Mouse (Mus musculus): ENCODE results near the gene Tm9sf3. TPM values are rescaled to one million over a fixed set of nuclear protein-coding genes. Genes with fewer than 3 reads are reported as not detected.

Gene Tm9sf3
- total RNA-seq (2012; rRNA removed) (114 and 118 TPM in 2 replicates), polyA plus RNA-seq (2012; ENCODE audit: insufficient read depth in 1 of 2, insufficient read length in 2 of 2, low read depth in 1 of 2, low replicate concordance in 2 of 2, missing spikeins in 1 of 2) (100 to 1,000 TPM in 1 of 2 experiments, 10 to 100 TPM in 1; 34.3 to 103 TPM)

DNA sequence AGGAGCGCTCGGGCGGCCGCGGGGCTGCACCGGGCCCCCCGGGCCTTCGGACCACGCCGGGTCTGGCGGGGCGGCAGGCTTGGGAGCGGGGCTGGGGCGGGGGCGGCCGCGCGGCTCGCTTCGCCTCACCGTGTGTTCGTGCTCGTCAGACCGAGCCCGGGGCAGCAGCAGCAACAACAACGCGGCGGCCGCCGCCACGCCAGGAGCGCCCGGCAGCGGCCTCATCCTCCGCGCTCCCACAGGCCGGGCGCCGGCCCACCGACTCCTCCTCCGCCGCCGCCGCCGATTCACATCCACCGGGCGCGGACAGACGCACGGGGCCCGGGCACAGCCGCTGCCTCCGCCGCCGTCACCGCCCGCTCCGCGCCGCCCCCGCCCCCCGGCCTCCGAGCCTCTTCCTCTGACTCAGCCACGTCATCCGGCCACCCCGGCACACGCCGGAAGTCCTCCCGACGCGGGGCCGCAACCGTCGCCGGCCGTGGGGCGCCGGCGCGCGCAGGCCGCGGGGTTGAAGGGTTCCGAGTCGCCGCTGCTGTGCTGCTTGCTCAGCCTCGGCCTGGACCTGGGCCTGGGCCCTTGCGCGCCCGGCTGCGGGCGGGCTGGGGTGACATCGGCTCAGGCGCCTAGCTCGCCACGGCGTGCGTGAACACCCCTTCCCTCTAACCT, at the start of gene Tm9sf3:
Tm9sf3 (minus strand) TSS at position 368 of the 666 bp plus-strand sequence.
- H3K27me3 ChIP-seq (ENCODE audit: control insufficient read depth in 1 of 2, insufficient read depth in 2 of 2, low read length in 2 of 2), result no peaks in the 10 kb centered on the region
- H3K4me1 ChIP-seq (ENCODE audit: control insufficient read depth in 1 of 2, insufficient read depth in 2 of 2, low read length in 2 of 2), result peaks cover 6 to 16% of the 10 kb centered on the region in 2 experiments
- H3K27ac ChIP-seq (ENCODE audit: control insufficient read depth, low read depth, low read length), result peak within 1 kb of the TSS; percentile 88
- H3K79me2 ChIP-seq (ENCODE audit: control insufficient read depth, insufficient read depth, low read length, poor library complexity), result peaks cover 43% of the 10 kb centered on the region
- peak; percentile 88 for DNase-seq (ENCODE audit: low read depth, low spot score)
- peak within 1 kb of the TSS; percentile 73 to 100 for H3K4me3 ChIP-seq (ENCODE audit: control insufficient read depth in 1 of 2, insufficient read depth in 1 of 2, low read depth in 2 of 2, low read length in 2 of 2)
- H3K9me3 ChIP-seq (replicated peaks; ENCODE audit: insufficient read depth, low read length), result no peaks in the 10 kb centered on the region
- H3K9ac ChIP-seq (ENCODE audit: control insufficient read depth, low read depth, low read length, poor library complexity, severe bottlenecking), result peak within 1 kb of the TSS; percentile 90
- H3K36me3 ChIP-seq (ENCODE audit: control insufficient read depth in 1 of 2, insufficient read depth in 2 of 2, low read length in 2 of 2), result peaks cover 0 to 32% of the 10 kb centered on the region in 2 experiments; a peak in 2 of 4 replicates
- TF ChIP-seq ZKSCAN1 (IDR thresholded peaks at IDR 0.05; ENCODE audit: low read depth, low read length) (no peak), MAFK (IDR thresholded peaks at IDR 0.05; ENCODE audit: borderline replicate concordance, low read depth, low read length) (no peak), RAD21 (IDR thresholded peaks at IDR 0.05; ENCODE audit: low read depth, low read length) (no peak), GATA1 (IDR thresholded peaks at IDR 0.05; ENCODE audit: low read depth, low read length) (no peak), ZC3H11A (IDR thresholded peaks at IDR 0.05; ENCODE audit: low read depth, low read length) (no peak), MAX (IDR thresholded peaks at IDR 0.05; ENCODE audit: low read length) (no peak; the same call in 1 of the 2 replicates), E2F4 (IDR thresholded peaks at IDR 0.05; ENCODE audit: borderline replicate concordance, low read depth, low read length) (no peak), POLR2A (IDR thresholded peaks at IDR 0.05; ENCODE audit: control insufficient read depth in 1 of 2, insufficient read depth in 1 of 2, low read depth in 1 of 2, low read length in 2 of 2, poor library complexity in 1 of 2) (peak; percentile 85 to 89), MYB (IDR thresholded peaks at IDR 0.05; ENCODE audit: low read depth, low read length) (peak; percentile 66), NRF1 (IDR thresholded peaks at IDR 0.05; ENCODE audit: insufficient read depth, low read depth, low read length, poor library complexity, severe bottlenecking) (peak; percentile 65), GABPA (IDR thresholded peaks at IDR 0.05; ENCODE audit: low read depth, low read length) (no peak), JUND (IDR thresholded peaks at IDR 0.05; ENCODE audit: low read depth, low read length) (no peak), MYC (IDR thresholded peaks at IDR 0.05; ENCODE audit: low read depth, low read length) (no peak), MXI1 (IDR thresholded peaks at IDR 0.05; ENCODE audit: low read depth, low read length) (peak; percentile 27; the same call in 1 of the 2 replicates), CHD1 (IDR thresholded peaks at IDR 0.05; ENCODE audit: low read depth, low read length) (no peak), ZMIZ1 (IDR thresholded peaks at IDR 0.05; ENCODE audit: low read depth, low read length) (peak; percentile 75), MAZ (IDR thresholded peaks at IDR 0.05; ENCODE audit: low read depth, low read length) (peak; percentile 82; the same call in 1 of the 2 replicates), UBTF (IDR thresholded peaks at IDR 0.05; ENCODE audit: borderline replicate concordance, insufficient read depth, low read depth, low read length) (no peak), EP300 (IDR thresholded peaks at IDR 0.05; ENCODE audit: low read depth in 1 of 2, low read length in 2 of 2) (peak; percentile 9 to 43; a peak in 1 of 4 replicates), CHD2 (IDR thresholded peaks at IDR 0.05; ENCODE audit: low read length) (no peak), HCFC1 (IDR thresholded peaks at IDR 0.05; ENCODE audit: low read depth, low read length) (peak; percentile 69; the same call in 1 of the 2 replicates), MEF2A (IDR thresholded peaks at IDR 0.05; ENCODE audit: extremely low read depth, insufficient replicate concordance, low read depth, low read length, poor library complexity, severe bottlenecking) (no peak), ZNF384 (IDR thresholded peaks at IDR 0.05; ENCODE audit: low read depth, low read length) (no peak), ETS1 (IDR thresholded peaks at IDR 0.05; ENCODE audit: low read depth, low read length) (peak; percentile 35; the same call in 1 of the 2 replicates), NELFE (IDR thresholded peaks at IDR 0.05; ENCODE audit: low read depth, low read length) (peak; percentile 84), POLR2AphosphoS5 (IDR thresholded peaks at IDR 0.05; ENCODE audit: borderline replicate concordance, low read depth, low read length) (no peak), SIN3A (IDR thresholded peaks at IDR 0.05; ENCODE audit: low read length) (no peak), CTCF (IDR thresholded peaks at IDR 0.05 in 2 of 3, conservative IDR thresholded peaks at IDR 0.05 in 1 of 3; ENCODE audit: control insufficient read depth in 1 of 3, insufficient read depth in 1 of 3, low read depth in 2 of 3, low read length in 3 of 3, poor library complexity in 1 of 3, severe bottlenecking in 1 of 3) (no peak), SMC3 (IDR thresholded peaks at IDR 0.05; ENCODE audit: low read depth, low read length) (no peak), BHLHE40 (IDR thresholded peaks at IDR 0.05; ENCODE audit: borderline replicate concordance, low read depth, low read length) (no peak), TBP (IDR thresholded peaks at IDR 0.05; ENCODE audit: low read depth, low read length) (0 out of 2 replicates have a peak, but pooled peaks have one; percentile 9), TCF12 (IDR thresholded peaks at IDR 0.05; ENCODE audit: low read depth, low read length) (peak; percentile 76), TAL1 (IDR thresholded peaks at IDR 0.05; ENCODE audit: low read length) (no peak), KAT2A (conservative IDR thresholded peaks at IDR 0.05; ENCODE audit: low read depth, low read length) (no peak; the same call in 1 of the 2 replicates), RCOR1 (IDR thresholded peaks at IDR 0.05; ENCODE audit: low read depth, low read length) (no peak), USF1 (IDR thresholded peaks at IDR 0.05; ENCODE audit: low read depth, low read length) (0 out of 2 replicates have a peak, but pooled peaks have one; percentile 7)
